Mouse (Mus musculus): ENCODE measurements around the gene Ythdf2.
"Not testable (repeated sequence)": the region's sequence is repeated elsewhere in the genome, so short reads cannot be mapped to it uniquely, and the experiment has no call there.

Ythdf2 gene

GRCm38 (mm10) chr4:132211953-132212734 lies at the start of gene Ythdf2:
TSS of gene Ythdf2 (minus strand) at chr4:132212303.
- peak; percentile 92 for DNase-seq (ENCODE audit: low read depth, low spot score)

GRCm38 (mm10) chr4:132260404-132261379 lies 48.6 kb upstream of the Ythdf2 start:
- DNase-seq (ENCODE audit: low read depth, low spot score), result no peak

GRCm38 (mm10) chr4:132259248-132259647 lies 47.1 kb upstream of the Ythdf2 start:
- no peak for DNase-seq (ENCODE audit: low read depth, low spot score)

DNA sequence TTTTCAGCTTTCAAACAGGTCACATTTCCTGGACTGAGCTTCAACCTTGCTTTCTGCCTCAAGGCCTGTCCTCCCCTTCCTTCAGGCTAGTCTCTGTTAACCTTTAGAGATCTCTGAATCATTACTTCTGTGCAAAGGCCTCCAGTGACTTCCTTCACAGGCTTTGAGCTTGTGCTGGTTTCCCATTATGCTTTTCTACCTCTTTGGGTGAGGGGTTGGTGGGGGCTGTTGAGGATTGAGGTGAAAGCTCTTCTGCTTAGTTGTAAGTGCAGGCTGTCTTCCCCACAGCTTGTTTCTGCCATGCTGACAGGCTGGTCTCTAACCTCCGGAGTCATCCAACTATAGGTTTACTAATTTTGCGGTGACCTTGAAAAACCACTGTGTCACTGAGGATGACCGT lies 44.3 kb upstream of the Ythdf2 start:
- no peak for DNase-seq (ENCODE audit: low read depth, low spot score)

GRCm38 (mm10) chr4:132254986-132255385 lies 42.9 kb upstream of the Ythdf2 start:
- DNase-seq (ENCODE audit: low read depth, low spot score), result no peak

GRCm38 (mm10) chr4:132253622-132254021 lies 41.5 kb upstream of the Ythdf2 start:
- no peak for DNase-seq (ENCODE audit: low read depth, low spot score)

- no peak for DNase-seq (ENCODE audit: low read depth, low spot score)
Measured at GRCm38 (mm10) chr4:132253128-132253527, 41.0 kb upstream of the Ythdf2 start.

- no peak for DNase-seq (ENCODE audit: low read depth, low spot score)
Measured at GRCm38 (mm10) chr4:132251596-132251995, 39.5 kb upstream of the Ythdf2 start.

DNA sequence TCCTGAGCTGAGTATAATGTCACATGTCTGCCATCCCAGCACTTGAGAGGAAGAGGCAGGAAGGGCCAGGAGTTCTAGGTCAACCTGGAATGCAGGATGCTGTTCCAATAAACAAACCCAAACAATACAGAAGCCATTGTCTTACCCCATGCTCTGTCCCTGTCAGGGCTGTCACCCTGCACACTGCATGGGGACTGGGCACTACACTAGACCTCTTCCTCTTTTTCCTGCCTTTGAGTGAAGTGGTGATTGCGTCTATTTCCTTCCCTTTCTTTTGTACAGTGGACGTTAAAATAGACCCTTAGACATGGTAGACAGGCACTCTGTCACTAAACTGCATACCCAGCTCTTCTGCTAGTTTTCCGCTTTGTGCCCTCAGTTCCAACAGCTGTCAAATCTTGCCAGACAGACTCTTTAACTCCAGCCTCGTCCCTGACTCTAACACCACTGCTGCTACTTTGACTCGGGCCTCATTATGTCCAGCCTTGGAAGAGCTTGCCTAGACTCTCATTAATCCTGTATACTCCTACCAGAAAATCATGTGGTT lies 35.4 kb upstream of the Ythdf2 start:
- DNase-seq (ENCODE audit: low read depth, low spot score), result no peak

DNA sequence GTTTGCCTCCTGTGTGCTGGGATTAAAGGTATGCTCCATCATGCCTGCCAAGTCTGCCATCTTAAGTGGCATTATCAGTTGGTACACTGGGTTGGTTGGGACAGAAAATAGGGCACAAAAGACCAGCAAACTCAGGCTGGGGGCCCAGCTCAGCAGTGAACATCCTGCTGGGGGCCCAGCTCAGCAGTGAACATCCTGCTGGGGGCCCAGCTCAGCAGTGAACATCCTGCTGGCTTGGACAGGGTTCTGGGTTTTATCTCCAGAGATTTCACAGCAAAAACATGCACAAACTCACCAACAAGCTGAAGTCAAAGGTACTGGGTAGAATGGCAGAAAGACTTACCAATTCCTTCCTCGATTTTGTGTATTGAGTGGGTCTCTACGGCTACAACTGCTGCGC lies 33.5 kb upstream of the Ythdf2 start:
- no peak for DNase-seq (ENCODE audit: low read depth, low spot score)

GRCm38 (mm10) chr4:132241208-132241607 lies 29.1 kb upstream of the Ythdf2 start:
- no peak for DNase-seq (ENCODE audit: low read depth, low spot score)

DNA sequence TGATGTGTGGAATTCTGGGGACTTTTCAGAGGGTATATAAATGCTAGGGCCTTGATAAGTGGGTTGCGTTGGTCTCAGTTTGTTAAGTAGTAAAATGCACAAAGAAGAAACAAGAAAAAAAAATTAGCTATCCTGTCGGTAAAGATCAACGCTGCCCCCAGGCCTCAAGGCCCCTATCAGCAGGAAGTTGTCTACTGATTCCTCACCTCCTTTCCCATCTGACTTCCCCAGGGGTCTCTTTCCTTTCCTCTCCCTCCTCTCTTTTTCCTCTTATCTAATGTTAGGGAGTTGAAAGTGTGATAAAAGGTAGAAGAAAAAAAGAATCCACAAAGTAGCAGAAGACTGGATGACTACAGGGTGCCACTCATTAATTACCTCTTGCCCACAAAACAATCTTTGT lies 28.3 kb upstream of the Ythdf2 start:
- DNase-seq (ENCODE audit: low read depth, low spot score), result no peak

DNA sequence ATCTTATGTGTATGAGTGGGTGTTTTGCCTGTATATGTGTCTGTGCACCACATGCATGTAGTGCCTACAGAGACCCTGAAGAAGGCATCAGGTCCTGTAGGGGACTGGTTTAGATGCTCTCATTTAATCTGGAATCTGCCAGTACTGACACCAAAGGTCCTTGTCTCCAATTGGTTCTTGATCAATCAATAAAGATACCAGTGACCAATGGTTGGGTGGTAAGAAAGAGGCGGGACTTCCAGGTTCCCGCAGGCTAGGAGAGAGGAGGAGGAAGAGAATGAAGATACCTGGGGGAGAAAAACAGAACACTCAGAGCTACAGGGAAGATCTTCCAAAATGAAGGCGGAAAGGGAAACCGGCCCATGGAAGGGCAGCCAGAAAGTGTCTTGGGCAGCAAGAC lies 26.3 kb upstream of the Ythdf2 start:
- no peak for DNase-seq (ENCODE audit: low read depth, low spot score)

DNA sequence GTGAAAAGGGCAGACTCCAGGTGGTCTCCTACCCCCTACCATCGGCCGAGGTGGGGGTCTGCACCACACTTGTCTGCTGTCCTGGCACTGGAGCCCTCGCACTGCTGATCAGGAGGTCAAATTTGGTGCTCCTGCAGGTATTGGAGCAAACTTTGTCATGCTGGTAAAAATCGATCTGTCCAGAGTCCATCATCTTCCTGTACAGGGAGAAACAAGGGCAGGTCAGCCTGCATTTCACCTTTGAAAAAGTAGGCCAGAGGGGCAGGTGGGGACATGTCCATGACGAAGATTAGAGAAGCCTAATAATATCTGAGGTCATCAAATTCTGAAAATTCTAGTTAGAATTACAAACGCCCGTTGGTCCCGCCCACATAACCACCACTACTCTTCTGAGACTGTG lies 22.6 kb upstream of the Ythdf2 start:
- no peak for DNase-seq (ENCODE audit: low read depth, low spot score)

- no peak for DNase-seq (ENCODE audit: low read depth, low spot score)
Measured at GRCm38 (mm10) chr4:132230422-132230821, 18.3 kb upstream of the Ythdf2 start.

DNA sequence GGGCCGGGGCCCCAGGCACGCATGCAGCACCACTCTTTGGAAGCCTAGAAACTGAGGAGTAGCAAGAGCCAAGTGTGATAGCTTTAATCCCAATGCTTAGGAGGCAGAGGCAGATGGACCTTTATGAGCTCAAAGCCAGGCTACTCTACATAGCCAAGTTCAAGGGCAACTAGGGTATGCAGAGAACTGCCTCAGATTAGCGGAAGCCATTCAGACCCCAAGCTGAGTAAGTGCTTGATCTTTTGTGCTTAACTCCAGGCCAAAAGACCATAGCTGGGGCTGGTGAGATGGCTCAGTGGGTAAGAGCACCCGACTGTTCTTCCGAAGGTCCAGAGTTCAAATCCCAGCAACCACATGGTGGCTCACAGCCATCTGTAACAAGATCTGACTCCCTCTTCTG lies 9.9 kb upstream of the Ythdf2 start:
- not testable (repeated sequence) for DNase-seq (ENCODE audit: low read depth, low spot score)

DNA sequence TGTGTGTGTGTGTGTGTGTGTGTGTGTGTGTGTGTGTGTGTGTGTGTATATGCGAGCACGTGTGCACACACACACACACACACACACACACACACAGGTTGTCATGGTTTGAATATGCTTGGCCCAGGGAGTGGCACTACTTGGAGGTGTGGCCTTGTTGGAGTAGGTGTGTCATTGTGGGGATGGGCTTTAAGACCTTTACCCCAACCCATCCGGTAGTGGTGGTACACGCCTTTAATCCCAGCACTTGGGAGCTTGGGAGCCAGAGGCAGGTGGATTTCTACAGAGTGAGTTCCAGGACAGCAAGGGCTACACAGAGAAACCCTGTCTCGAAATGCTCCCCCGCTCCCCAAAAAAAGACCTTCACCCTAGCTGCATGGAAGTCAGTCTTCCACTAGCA lies 6.3 kb upstream of the Ythdf2 start:
- DNase-seq (ENCODE audit: low read depth, low spot score), result not testable (repeated sequence)

GRCm38 (mm10) chr4:132217781-132218180 lies 5.7 kb upstream of the Ythdf2 start:
- no peak for DNase-seq (ENCODE audit: low read depth, low spot score)

DNA sequence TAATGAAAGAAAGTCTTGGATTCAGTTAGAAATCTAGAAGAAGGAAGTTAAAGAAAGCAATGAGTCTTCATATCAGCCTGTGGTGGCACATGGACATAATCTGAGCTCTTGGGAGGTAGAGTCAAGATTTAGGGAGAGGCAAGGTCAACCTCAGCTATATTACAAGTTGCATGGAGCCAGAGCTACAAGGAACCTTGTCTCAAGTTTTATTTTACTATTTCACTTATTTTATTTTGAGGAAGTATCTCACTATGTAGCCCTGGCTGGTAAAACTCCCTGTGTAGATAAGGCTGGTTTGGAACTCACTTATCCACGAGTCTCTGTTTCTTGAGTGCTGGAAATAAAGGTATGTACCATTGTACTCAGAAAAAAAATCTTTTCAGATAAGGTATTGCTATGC lies 4.5 kb upstream of the Ythdf2 start:
- no peak for DNase-seq (ENCODE audit: low read depth, low spot score)

GRCm38 (mm10) chr4:132214847-132215246 lies 2.7 kb upstream of the Ythdf2 start:
- no peak for DNase-seq (ENCODE audit: low read depth, low spot score)

DNA sequence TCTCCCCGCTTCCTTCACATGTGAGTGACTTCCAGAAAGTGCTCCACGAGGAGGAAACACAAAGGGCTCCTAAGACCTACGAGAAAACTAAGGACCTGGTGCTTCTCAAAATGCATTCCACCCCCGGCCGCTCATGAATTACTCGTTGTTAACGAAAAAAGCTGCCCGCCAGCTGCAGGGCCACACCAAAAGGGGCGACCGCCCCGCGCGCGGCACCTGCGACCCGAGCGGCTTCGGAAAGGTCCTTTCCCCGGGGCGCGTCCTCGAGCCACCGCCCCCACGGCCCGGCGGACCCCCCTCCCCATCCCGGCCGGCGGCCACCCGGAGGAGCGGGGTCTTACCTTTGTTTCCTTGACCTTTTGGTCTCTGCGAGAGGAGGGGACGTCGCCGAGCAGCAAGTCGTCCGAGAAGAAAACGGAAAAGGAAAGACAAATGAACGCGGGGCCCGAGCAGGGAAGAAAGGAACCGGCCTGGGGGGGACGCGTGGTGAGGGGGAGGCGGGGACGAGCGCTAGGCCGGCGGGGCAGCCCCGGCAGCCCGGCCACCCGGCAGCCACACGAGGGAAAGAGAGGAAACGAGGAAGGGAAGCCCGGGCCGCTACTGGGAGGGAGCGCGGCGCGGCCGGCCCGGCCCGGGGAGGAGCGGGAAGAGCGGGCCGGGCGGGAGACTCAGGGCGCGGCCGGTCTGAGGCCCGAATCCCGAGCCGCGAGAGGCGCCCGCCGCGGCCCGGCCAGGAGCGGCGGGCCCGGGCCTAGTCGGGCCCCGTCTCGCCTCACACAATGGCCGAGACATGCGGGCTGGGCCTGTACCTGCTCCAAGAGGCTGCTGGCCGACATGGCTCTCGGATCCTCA lies 786 bp downstream of the Ythdf2 start:
- DNase-seq (ENCODE audit: low read depth, low spot score), result no peak

Data from brain, embryonic 18.5 days (tissue).